Mouse (Mus musculus): Measurements from ENCODE around the gene Tlx1.
A peak's percentile ranks its signal among the peaks of the same experiment; 100 is the strongest.

The Tlx1 gene

DNA sequence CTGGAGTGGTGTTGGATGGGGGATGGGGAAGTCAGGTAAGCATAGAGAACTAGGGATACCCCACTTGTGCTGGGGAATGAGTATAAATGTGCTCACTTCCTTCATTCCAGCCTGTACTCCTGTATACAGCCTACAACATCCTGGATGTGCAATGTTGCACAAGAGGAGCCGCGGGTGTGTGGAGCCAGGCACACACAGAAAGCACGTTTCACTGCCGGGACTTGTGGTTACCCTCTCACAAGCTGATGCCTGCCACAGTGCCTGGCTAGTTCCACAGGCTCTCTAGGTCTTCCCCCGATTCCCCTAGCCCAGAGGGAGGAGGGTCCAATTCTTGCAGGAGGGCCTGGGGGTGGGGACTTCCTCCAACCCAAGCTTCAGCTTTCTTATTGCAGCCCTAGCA, 10.0 kb downstream of the Tlx1 start:
- H3K27me3 ChIP-seq (ENCODE audit: insufficient read depth, low read length), result peaks cover 81% of the 10 kb centered on the region
- TF ChIP-seq POU5F1 (IDR thresholded peaks at IDR 0.05; ENCODE audit: borderline replicate concordance, low read length) (no peak), CTCF (conservative IDR thresholded peaks at IDR 0.05; ENCODE audit: low read length) (no peak), NANOG (IDR thresholded peaks at IDR 0.05; ENCODE audit: borderline replicate concordance, low read length) (no peak)
- no peaks in the 10 kb centered on the region for H3K9me3 ChIP-seq (ENCODE audit: low read length)
- H3K36me3 ChIP-seq (ENCODE audit: insufficient read depth, low read length), result no peaks in the 10 kb centered on the region
- H3K4me3 ChIP-seq (replicated peaks; ENCODE audit: low read length), result 0 out of 2 replicates have a peak overlapping the region, but pooled peaks have one; percentile 32
- peaks cover 53% of the 10 kb centered on the region for H3K4me1 ChIP-seq (replicated peaks; ENCODE audit: low read depth, low read length)

DNA sequence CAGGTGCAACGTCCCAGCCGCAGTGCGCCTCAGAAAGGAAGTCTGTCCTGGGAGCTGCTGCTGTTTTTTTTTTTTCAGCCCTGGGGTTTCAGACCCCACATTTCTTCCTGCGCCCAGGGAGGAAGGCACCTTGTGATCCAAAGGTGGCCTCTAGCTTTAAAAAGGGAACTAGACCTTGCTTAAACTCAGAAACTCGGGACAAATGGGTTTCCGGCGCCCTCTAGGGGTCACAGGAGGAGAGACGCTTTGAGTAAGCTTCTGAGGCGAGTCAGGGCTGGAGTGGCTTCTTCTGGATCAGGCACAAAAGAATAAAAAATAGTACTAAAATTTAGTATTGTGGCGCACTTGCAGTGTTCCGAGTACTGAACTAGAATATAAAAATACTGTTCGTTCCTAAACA, 10.6 kb downstream of the Tlx1 start:
- Histone ChIP-seq H3K36me3 (ENCODE audit: insufficient read depth, low read length) (no peaks in the 10 kb centered on the region), H3K4me3 (replicated peaks; ENCODE audit: low read length) (0 out of 2 replicates have a peak overlapping the region, but pooled peaks have one; percentile 32), H3K4me1 (replicated peaks; ENCODE audit: low read depth, low read length) (peaks cover 47% of the 10 kb centered on the region), H3K9me3 (ENCODE audit: low read length) (no peaks in the 10 kb centered on the region), H3K27me3 (ENCODE audit: insufficient read depth, low read length) (peaks cover 79% of the 10 kb centered on the region)
- no peak for TF ChIP-seq POU5F1 (IDR thresholded peaks at IDR 0.05; ENCODE audit: borderline replicate concordance, low read length)
- peak; percentile 65 for TF ChIP-seq CTCF (conservative IDR thresholded peaks at IDR 0.05; ENCODE audit: low read length)

DNA sequence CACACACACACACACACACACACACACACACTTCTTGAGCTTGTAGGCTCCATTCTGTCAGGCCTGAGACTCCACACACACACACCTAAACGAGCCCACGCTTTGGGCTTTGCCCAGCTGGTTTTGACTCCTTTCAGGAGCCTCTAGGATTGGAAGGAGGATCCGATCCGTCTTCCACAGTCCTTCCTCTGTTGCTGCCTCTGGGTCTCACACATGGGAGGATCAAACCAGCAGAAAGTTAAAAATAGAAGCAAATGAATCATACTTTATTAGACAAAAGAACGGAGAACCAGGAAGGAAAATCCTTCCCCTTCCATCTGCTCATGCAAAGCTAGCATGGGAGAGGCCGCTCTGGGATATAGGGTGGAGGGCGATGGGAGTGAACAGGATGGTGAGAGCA, 11.7 kb downstream of the Tlx1 start:
- Histone ChIP-seq H3K36me3 (ENCODE audit: insufficient read depth, low read length) (no peaks in the 10 kb centered on the region), H3K4me1 (replicated peaks; ENCODE audit: low read depth, low read length) (peaks cover 43% of the 10 kb centered on the region), H3K9me3 (ENCODE audit: low read length) (no peaks in the 10 kb centered on the region), H3K27me3 (ENCODE audit: insufficient read depth, low read length) (peaks cover 71% of the 10 kb centered on the region), H3K4me3 (replicated peaks; ENCODE audit: low read length) (no peak overlapping the region)
- no peak for TF ChIP-seq POU5F1 (IDR thresholded peaks at IDR 0.05; ENCODE audit: borderline replicate concordance, low read length)

DNA sequence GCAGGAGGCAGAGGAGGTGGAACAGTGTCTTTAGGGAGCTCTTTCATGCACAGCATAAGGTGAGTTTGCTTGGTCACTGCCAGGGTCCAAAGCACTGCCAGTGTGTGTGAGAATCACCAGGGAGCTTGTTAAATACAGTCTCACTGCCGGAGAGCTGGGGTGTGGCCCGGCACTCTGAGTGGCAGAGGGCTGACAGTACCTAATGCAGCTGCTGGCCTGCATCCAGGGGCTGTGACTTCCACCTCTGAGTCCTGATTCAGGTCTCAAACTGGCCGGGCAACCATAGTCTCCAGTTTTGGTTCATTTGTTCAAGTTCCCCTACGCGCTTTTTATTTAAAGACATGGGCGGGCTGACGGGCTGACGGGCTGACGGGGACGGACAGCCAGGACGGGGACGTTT, 12.4 kb downstream of the Tlx1 start:
- TF ChIP-seq POU5F1 (IDR thresholded peaks at IDR 0.05; ENCODE audit: borderline replicate concordance, low read length) (no peak), NANOG (IDR thresholded peaks at IDR 0.05; ENCODE audit: borderline replicate concordance, low read length) (no peak), CTCF (conservative IDR thresholded peaks at IDR 0.05; ENCODE audit: low read length) (no peak)
- H3K36me3 ChIP-seq (ENCODE audit: insufficient read depth, low read length), result no peaks in the 10 kb centered on the region
- peaks cover 43% of the 10 kb centered on the region for H3K4me1 ChIP-seq (replicated peaks; ENCODE audit: low read depth, low read length)
- no peaks in the 10 kb centered on the region for H3K9me3 ChIP-seq (ENCODE audit: low read length)
- H3K27me3 ChIP-seq (ENCODE audit: insufficient read depth, low read length), result peaks cover 71% of the 10 kb centered on the region
- H3K4me3 ChIP-seq (replicated peaks; ENCODE audit: low read length), result no peak overlapping the region

DNA sequence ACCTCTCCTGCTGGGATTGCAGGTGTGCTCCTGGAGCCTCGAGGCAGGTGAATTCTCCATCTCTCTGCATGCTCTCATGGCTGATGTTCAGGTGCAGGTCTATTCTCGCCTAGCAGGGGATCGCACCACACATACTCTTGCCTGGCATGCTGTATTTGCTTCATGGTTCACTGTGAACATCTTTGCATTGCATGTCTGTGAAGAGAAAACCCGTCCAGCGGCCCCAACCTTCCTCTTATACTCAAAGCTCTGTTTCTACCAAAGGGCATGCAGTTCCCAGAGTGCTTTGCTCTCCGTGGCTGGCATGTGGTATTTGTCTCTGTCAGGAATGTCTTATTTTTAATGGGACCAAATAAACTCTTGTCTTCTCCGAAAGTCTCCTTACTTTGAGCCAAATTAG, 20.0 kb downstream of the Tlx1 start:
- H3K4me1 ChIP-seq (replicated peaks; ENCODE audit: low read depth, low read length), result no peaks in the 10 kb centered on the region
- TF ChIP-seq NANOG (IDR thresholded peaks at IDR 0.05; ENCODE audit: borderline replicate concordance, low read length), result no peak
- TF ChIP-seq POU5F1 (IDR thresholded peaks at IDR 0.05; ENCODE audit: borderline replicate concordance, low read length), result no peak
- no peak for TF ChIP-seq CTCF (conservative IDR thresholded peaks at IDR 0.05; ENCODE audit: low read length)

DNA sequence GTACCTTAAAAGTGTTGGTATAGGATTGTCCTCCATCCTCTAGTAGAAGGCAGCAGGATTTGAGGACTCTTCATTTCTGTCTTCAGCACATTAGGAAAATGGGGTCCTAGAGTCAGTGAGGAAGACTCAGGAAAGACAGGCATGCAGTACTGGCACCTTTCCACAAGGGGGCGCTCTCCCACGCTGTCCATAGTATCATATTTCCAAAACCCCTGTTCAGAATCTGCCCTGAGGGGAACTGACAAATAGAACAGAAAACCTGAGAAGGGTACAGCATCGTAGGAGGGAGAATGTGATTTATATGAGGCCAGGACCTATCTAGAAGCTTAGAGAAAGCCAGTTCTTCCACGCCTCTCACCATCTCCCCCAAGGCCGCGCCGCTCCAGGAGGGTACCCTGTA, 24.3 kb downstream of the Tlx1 start:
- Histone ChIP-seq H3K9me3 (ENCODE audit: low read length) (peaks cover 8% of the 10 kb centered on the region), H3K27me3 (ENCODE audit: insufficient read depth, low read length) (peaks cover 12% of the 10 kb centered on the region), H3K36me3 (ENCODE audit: insufficient read depth, low read length) (no peaks in the 10 kb centered on the region), H3K4me1 (replicated peaks; ENCODE audit: low read depth, low read length) (peaks cover 16% of the 10 kb centered on the region), H3K4me3 (replicated peaks; ENCODE audit: low read length) (no peak overlapping the region)
- TF ChIP-seq CTCF (conservative IDR thresholded peaks at IDR 0.05; ENCODE audit: low read length) (peak; percentile 81), POU5F1 (IDR thresholded peaks at IDR 0.05; ENCODE audit: borderline replicate concordance, low read length) (no peak)

More for the DNA sequence above, 20.0 kb downstream of the Tlx1 start:
- Histone ChIP-seq H3K4me3 (replicated peaks; ENCODE audit: low read length) (no peak overlapping the region), H3K9me3 (ENCODE audit: low read length) (peaks cover 8% of the 10 kb centered on the region), H3K27me3 (ENCODE audit: insufficient read depth, low read length) (peaks cover 33% of the 10 kb centered on the region), H3K36me3 (ENCODE audit: insufficient read depth, low read length) (no peaks in the 10 kb centered on the region)

DNA sequence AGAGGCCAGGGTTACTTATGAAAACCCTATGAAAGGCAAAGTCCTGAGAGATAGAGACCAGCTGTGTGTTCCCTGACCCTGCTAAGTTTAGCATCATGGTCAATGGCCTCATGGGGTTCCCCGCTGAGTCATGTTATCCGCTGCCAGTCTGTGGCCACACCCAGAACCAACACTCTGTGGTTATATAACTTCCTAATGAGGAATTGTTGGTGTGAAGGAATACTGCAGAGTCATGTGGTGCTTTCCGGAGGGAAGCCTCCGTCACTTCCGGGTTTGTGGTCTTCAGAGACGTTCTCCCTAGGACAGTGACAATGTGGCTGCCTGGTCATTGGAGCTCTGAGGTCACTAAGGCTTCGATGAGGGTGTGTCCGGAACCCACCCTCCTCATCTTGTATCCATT, 25.8 kb downstream of the Tlx1 start:
- H3K4me3 ChIP-seq (replicated peaks; ENCODE audit: low read length), result no peak overlapping the region
- TF ChIP-seq NANOG (IDR thresholded peaks at IDR 0.05; ENCODE audit: borderline replicate concordance, low read length) (no peak), CTCF (conservative IDR thresholded peaks at IDR 0.05; ENCODE audit: low read length) (no peak), POU5F1 (IDR thresholded peaks at IDR 0.05; ENCODE audit: borderline replicate concordance, low read length) (no peak)
- peaks cover 16% of the 10 kb centered on the region for H3K4me1 ChIP-seq (replicated peaks; ENCODE audit: low read depth, low read length)
- H3K9me3 ChIP-seq (ENCODE audit: low read length), result peaks cover 8% of the 10 kb centered on the region
- H3K27me3 ChIP-seq (ENCODE audit: insufficient read depth, low read length), result peaks cover 4% of the 10 kb centered on the region; the same call in 1 of the 2 replicates
- H3K36me3 ChIP-seq (ENCODE audit: insufficient read depth, low read length), result no peaks in the 10 kb centered on the region

DNA sequence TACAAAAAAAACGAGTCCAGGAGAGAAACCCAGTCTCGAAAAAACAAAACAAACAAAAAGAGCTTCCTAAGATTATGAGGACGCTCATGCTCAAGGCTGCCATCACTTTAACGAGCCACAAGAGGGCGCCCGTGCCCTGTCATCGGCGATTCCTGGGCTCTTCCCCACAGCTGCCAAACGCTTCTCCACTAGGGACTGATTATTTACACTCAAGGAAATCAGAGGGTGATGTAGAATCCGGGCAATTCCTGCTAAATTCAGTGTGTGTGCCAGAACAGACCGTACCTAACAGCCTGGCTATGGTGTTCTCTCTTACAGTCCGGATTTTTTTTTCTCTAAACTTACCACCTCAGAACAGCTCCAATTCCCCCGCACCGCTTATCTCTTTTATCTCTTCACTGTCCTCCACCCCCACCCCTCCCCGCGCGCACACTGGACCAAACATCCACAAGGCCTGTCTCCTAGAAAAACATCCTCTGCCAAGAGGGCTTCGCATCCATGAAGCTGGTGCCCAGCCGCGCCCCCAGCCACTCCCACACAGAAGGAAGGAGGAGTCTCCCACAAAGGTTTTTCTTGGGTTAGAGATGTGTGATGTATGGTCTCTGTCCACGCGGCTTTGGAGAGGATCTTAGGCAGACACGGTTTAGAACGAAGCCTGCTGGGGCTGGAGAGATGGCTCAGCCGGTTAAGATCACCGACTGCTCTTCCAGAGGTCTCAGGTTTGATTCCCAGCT, 26.7 kb downstream of the Tlx1 start:
- Histone ChIP-seq H3K9me3 (ENCODE audit: low read length) (peaks cover 8% of the 10 kb centered on the region), H3K27me3 (ENCODE audit: insufficient read depth, low read length) (0 out of 2 replicates have a peak, but pooled peaks cover 4% of the 10 kb centered on the region), H3K4me3 (replicated peaks; ENCODE audit: low read length) (0 out of 2 replicates have a peak overlapping the region, but pooled peaks have one; percentile 23), H3K36me3 (ENCODE audit: insufficient read depth, low read length) (no peaks in the 10 kb centered on the region), H3K4me1 (replicated peaks; ENCODE audit: low read depth, low read length) (peaks cover 16% of the 10 kb centered on the region)
- TF ChIP-seq POU5F1 (IDR thresholded peaks at IDR 0.05; ENCODE audit: borderline replicate concordance, low read length) (no peak), NANOG (IDR thresholded peaks at IDR 0.05; ENCODE audit: borderline replicate concordance, low read length) (no peak), CTCF (conservative IDR thresholded peaks at IDR 0.05; ENCODE audit: low read length) (peak; percentile 63)

DNA sequence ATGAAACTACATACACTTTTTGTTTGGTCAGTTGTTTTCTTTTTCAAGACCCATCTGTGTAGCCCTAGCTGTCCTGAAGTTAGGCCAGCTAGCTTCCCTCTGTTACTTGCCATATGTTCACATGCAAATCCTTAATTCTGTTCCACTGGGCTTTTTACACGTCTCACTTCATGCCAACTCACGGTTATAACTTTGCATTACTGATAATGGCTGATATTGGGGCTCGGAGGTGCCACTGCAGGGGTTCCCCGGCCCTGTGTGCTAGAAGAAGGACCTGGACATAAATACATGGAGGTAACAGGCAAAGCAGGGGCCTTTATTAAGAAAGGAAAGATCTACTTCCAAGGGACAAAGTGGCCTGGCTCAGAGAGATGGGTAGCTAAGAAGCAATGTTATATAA, 29.0 kb downstream of the Tlx1 start:
- H3K9me3 ChIP-seq (ENCODE audit: low read length), result no peaks in the 10 kb centered on the region
- no peak overlapping the region for H3K4me3 ChIP-seq (replicated peaks; ENCODE audit: low read length)
- no peaks in the 10 kb centered on the region for H3K36me3 ChIP-seq (ENCODE audit: insufficient read depth, low read length)
- H3K27me3 ChIP-seq (ENCODE audit: insufficient read depth, low read length), result no peaks in the 10 kb centered on the region
- TF ChIP-seq POU5F1 (IDR thresholded peaks at IDR 0.05; ENCODE audit: borderline replicate concordance, low read length) (no peak), CTCF (conservative IDR thresholded peaks at IDR 0.05; ENCODE audit: low read length) (no peak), NANOG (IDR thresholded peaks at IDR 0.05; ENCODE audit: borderline replicate concordance, low read length) (no peak)
- peaks cover 16% of the 10 kb centered on the region for H3K4me1 ChIP-seq (replicated peaks; ENCODE audit: low read depth, low read length)
